Mouse (Mus musculus) kidney, postnatal 36 days (tissue): ENCODE data around the gene Zbtb46.

ENCODE experiments used
- DNase-seq, 2 experiments: peaks; one replicate each; pipeline ENCODE4 v3.0.0; 2021 to 2022; ENCODE audit warnings: mixed read lengths in 2 of 2

The Zbtb46 gene

GRCm38 (mm10) chr2:181363946-181364345, 95.3 kb downstream of the Zbtb46 start:
- no peak for DNase-seq

- no peak for DNase-seq
These were observed 102.4 kb downstream of the Zbtb46 start for GRCm38 (mm10) chr2:181356780-181357179.

- no peak for DNase-seq
These were observed 116.5 kb downstream of the Zbtb46 start for GRCm38 (mm10) chr2:181342766-181343165.

- DNase-seq = no peak
These were observed 118.8 kb downstream of the Zbtb46 start for GRCm38 (mm10) chr2:181340426-181340825.
